Mouse (Mus musculus) liver, embryonic 11.5 days (tissue): Measurements from ENCODE around the gene Gabbr1. TPM values are rescaled to one million over a fixed set of nuclear protein-coding genes. Genes with fewer than 3 reads are reported as not detected.
A peak's percentile ranks its signal among the peaks of the same experiment; 100 is the strongest.

ENCODE experiments used
- ATAC-seq: fragments of 200-750 bp; cut with Nextera tagmentation; replicated peaks from 2 replicates; pipeline ENCODE4 v1.8.0; 2017; ENCODE audit warnings: moderate number of reproducible peaks, mild to moderate bottlenecking, moderate TSS enrichment, moderate library complexity; ENCODE audit not compliant: low FRiP score
- DNase-seq: peaks from one replicate; pipeline ENCODE4 v3.0.0-alpha.2; 2017; ENCODE audit warnings: low spot score
- H3K27ac ChIP-seq: fragments of 300-500 bp; sonication (generic); 2 replicates; pipeline ENCODE4 v1.5.1; 2014; ENCODE audit warnings: mild to moderate bottlenecking, low read depth, low read length, control low read depth
- H3K27me3 ChIP-seq: fragments of 300-500 bp; sonication (generic); replicated peaks from 2 replicates; pipeline ENCODE4 v1.6.1; 2014; ENCODE audit warnings: low read length, mixed read lengths; ENCODE audit not compliant: control insufficient read depth, insufficient read depth
- H3K36me3 ChIP-seq: fragments of 300-500 bp; sonication (generic); 2 replicates; pipeline ENCODE4 v1.6.1; 2014; ENCODE audit warnings: mild to moderate bottlenecking, low read length, moderate library complexity, mixed read lengths; ENCODE audit not compliant: control insufficient read depth, insufficient read depth
- H3K4me1 ChIP-seq: fragments of 300-500 bp; sonication (generic); replicated peaks from 2 replicates; pipeline ENCODE4 v1.6.1; 2014; ENCODE audit warnings: low read length, mixed read lengths; ENCODE audit not compliant: control insufficient read depth, insufficient read depth
- H3K4me2 ChIP-seq: fragments of 300-500 bp; sonication (generic); 2 replicates; pipeline ENCODE4 v1.6.1; 2014; ENCODE audit warnings: mild to moderate bottlenecking, control low read depth, moderate library complexity
- H3K4me3 ChIP-seq: fragments of 300-500 bp; sonication (generic); 2 replicates; pipeline ENCODE4 v1.5.1; 2014; ENCODE audit warnings: low read depth, low read length, control low read depth
- H3K9ac ChIP-seq: fragments of 300-500 bp; sonication (generic); 2 replicates; pipeline ENCODE4 v1.6.1; 2014; ENCODE audit warnings: low read depth, low read length, control low read depth
- H3K9me3 ChIP-seq: fragments of 300-500 bp; sonication (generic); 2 replicates; pipeline ENCODE4 v1.6.1; 2016; ENCODE audit warnings: low read length, inconsistent platforms, mixed read lengths; ENCODE audit not compliant: control insufficient read depth
- WGBS: fragments of 180-500 bp; shearing (Covaris S2); extraction: QIAGEN DNeasy Blood & Tissue Kit; methylation state at CpG from one replicate; pipeline ENCODE4 v1.1.7; 2014; 5-methylcytosine and 5-hydroxymethylcytosine counted together
- polyA plus RNA-seq: library from polyadenylated mRNA; unstranded; fragments of >200 nt; fragmentation: Nextera tagmentation; extraction: Ambion mirVana; gene quantifications from 2 replicates; pipeline ENCODE4 v1.2.1, GENCODE M21; 2014

Gabbr1 gene
- polyA plus RNA-seq, 1 experiment from 2014 or later = 2.9 TPM

DNA sequence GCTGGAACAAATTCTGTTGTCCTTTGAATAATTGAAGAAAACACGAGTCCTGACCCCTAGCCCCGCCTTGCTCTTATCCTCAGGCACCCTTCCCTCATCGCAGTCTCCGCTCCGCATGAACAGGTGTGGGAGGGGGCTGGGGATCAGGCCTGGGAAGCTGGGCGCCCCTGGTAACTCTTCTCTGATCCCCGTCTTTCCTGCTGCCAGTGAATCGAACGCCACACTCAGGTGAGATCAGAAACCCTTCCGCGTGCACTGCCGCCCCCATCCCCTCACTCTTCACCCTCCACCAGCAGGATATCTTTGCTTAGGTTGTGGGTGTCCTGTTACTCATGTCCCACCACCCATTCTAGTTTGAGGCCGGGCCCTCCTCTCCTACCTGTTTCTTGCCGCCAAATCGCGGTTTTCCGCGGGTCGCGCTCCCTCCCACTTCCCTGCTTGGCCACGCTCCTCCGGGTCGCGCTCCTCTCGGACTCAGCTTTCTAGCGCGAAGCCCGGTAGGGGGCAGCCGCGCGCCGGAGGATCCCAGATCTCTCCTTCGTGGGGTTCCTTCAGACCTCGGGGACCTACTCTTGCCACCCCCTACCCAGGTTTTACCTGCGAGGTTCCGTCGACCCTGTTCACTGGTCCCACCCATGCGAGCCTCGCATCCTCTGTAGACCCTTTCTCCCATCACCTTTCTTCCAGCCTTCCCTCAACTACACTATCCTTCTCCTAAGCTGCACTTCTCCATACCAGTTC lies 4.0 kb downstream of the Gabbr1 start:
- ATAC-seq (no peak), DNase-seq (peak; percentile 55)
- Histone ChIP-seq H3K27ac (no peak overlapping the region), H3K4me1 (peaks cover 10% of the 10 kb centered on the region; the same call in 1 of the 2 replicates), H3K4me3 (peak overlapping the region; percentile 51), H3K9me3 (no peaks in the 10 kb centered on the region), H3K36me3 (no peaks in the 10 kb centered on the region), H3K4me2 (peak overlapping the region; percentile 75), H3K27me3 (peaks cover 67% of the 10 kb centered on the region), H3K9ac (no peak overlapping the region)
- WGBS = 4% methylated on average over 39 of the region's 39 CpGs

DNA sequence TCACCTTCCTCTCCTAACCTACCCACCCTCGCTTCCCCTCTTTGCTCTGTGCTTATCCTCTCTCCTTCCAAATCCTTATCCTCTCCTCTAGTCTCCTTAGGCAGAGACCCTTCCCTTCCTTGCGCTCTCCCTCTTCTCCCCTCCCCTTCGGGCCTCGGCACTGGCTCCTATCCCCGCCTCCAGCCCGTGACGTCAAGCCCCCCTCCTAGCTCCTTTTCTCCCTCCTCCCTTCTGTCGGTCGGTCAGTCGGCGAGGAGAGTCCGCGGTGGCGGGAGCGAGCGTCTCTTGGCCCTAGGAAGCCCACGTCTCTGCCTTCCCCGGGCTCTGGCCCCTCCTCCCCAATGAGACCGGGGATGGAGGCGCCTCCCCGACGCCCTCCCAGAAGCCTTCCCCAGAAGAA lies 4.6 kb downstream of the Gabbr1 start:
- no peak overlapping the region for H3K27ac ChIP-seq
- H3K27me3 ChIP-seq = peaks cover 63% of the 10 kb centered on the region
- H3K4me1 ChIP-seq = peaks cover 10% of the 10 kb centered on the region; the same call in 1 of the 2 replicates
- peak overlapping the region; percentile 75 for H3K4me2 ChIP-seq
- H3K36me3 ChIP-seq = no peaks in the 10 kb centered on the region; the same call in 1 of the 2 replicates
- peak overlapping the region; percentile 37 for H3K9ac ChIP-seq
- peak overlapping the region; percentile 51 for H3K4me3 ChIP-seq
- WGBS = 1% methylated on average over 21 of the region's 22 CpGs
- H3K9me3 ChIP-seq = no peaks in the 10 kb centered on the region
- peak; percentile 75 for DNase-seq
- 0 out of 2 replicates have a peak, but pooled peaks have one; percentile 21 for ATAC-seq

DNA sequence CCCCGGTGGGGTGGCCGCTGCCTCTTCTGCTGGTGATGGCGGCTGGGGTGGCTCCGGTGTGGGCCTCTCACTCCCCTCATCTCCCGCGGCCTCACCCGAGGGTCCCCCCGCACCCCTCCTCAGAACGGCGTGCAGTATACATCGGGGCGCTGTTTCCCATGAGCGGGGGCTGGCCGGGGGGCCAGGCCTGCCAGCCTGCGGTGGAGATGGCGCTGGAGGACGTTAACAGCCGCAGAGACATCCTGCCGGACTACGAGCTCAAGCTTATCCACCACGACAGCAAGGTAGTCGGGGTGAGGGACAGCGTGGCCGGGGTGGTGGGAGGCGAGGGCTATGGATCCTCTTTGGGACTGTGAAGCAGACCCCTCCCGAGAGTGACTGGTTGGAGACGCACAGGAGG lies 5.1 kb downstream of the Gabbr1 start:
- H3K9me3 ChIP-seq = no peaks in the 10 kb centered on the region
- peak overlapping the region; percentile 75 for H3K4me2 ChIP-seq
- H3K27ac ChIP-seq = no peak overlapping the region
- H3K9ac ChIP-seq = peak overlapping the region; percentile 37
- H3K27me3 ChIP-seq = peaks cover 58% of the 10 kb centered on the region
- 5% methylated on average over 25 of the region's 27 CpGs for WGBS
- no peaks in the 10 kb centered on the region; the same call in 1 of the 2 replicates for H3K36me3 ChIP-seq
- H3K4me3 ChIP-seq = peak overlapping the region; percentile 51
- peaks cover 10% of the 10 kb centered on the region; the same call in 1 of the 2 replicates for H3K4me1 ChIP-seq
- no peak for DNase-seq
- ATAC-seq = no peak

DNA sequence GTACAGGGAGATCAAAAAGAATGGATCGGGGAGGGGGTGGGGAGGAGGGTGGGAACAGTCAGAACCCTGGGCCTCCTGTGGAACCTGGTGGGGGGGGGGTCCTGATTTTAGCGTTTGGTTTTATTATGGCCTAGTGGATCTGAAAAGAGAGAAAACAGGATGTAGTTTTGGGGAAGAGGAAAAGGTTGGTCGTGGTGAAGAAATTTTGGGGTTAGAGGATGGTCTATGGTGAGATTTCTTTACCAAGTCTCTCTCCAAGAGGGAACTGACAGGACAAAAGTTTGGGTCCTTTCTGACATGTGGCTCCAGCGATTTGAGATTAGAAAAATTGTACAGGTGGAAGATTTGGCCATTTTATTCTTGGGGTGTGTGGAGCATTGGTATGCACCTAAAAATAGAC lies 6.0 kb downstream of the Gabbr1 start:
- Histone ChIP-seq H3K9ac (no peak overlapping the region), H3K9me3 (no peaks in the 10 kb centered on the region), H3K4me1 (peaks cover 7% of the 10 kb centered on the region; the same call in 1 of the 2 replicates), H3K4me3 (no peak overlapping the region), H3K27me3 (peaks cover 49% of the 10 kb centered on the region), H3K27ac (no peak overlapping the region), H3K4me2 (no peak overlapping the region), H3K36me3 (no peaks in the 10 kb centered on the region; the same call in 1 of the 2 replicates)
- ATAC-seq (no peak), DNase-seq (no peak)
- WGBS = 50% methylated on average over 4 of the region's 4 CpGs

DNA sequence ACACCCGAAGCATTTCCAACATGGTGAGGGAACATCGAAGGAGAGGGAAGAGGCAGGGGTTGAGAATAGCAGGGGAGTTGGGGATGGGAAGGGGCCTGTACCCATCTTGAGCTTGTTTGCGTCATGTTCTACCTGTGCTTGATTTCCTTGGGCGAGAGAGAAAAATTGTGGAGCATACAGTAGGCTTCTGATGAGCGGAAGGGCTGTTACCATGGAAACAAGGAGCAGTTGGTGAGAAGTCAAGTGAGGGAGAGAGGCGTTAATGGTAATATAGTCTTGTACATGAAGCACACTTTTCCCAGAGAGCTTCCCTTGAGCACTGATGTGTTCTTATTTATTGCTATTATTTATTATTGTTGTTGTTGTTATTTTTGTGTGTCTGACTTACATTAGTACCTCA lies 11.2 kb downstream of the Gabbr1 start:
- no peaks in the 10 kb centered on the region; the same call in 1 of the 2 replicates for H3K36me3 ChIP-seq
- H3K4me1 ChIP-seq = no peaks in the 10 kb centered on the region
- no peaks in the 10 kb centered on the region for H3K9me3 ChIP-seq
- H3K9ac ChIP-seq = no peak overlapping the region
- no peak for DNase-seq
- WGBS = 88% methylated on average over 6 of the region's 6 CpGs
- H3K27me3 ChIP-seq = peaks cover under 1% of the 10 kb centered on the region; the same call in 1 of the 2 replicates
- ATAC-seq = no peak
- no peak overlapping the region for H3K4me3 ChIP-seq
- no peak overlapping the region for H3K27ac ChIP-seq
- no peak overlapping the region for H3K4me2 ChIP-seq

DNA sequence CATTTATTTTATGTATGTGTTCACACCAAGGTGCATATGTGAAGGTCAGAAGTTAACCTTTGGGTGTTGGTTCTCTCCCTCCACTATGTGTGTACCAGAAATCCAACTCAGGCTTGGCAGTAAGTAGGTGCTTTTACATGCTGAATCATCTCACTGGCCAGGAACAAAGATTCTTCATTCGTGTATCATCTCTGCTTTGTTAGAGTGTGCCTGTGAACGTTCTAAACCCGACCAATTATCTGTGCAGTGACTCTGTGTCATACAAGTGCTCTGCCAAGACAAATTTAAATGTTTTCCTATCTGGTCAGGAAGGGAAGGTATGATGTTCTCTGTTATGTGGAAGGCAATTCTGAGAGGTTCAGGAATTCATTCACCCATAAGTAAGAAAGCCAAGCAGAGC lies 15.7 kb downstream of the Gabbr1 start:
- H3K9ac ChIP-seq = no peak overlapping the region
- H3K27ac ChIP-seq = no peak overlapping the region
- no peaks in the 10 kb centered on the region for H3K4me1 ChIP-seq
- H3K27me3 ChIP-seq = no peaks in the 10 kb centered on the region
- DNase-seq = no peak
- H3K4me2 ChIP-seq = no peak overlapping the region
- no peak for ATAC-seq
- H3K9me3 ChIP-seq = no peaks in the 10 kb centered on the region
- H3K4me3 ChIP-seq = no peak overlapping the region
- no peaks in the 10 kb centered on the region; the same call in 1 of the 2 replicates for H3K36me3 ChIP-seq
- WGBS = 78% methylated on average over 3 of the region's 3 CpGs

DNA sequence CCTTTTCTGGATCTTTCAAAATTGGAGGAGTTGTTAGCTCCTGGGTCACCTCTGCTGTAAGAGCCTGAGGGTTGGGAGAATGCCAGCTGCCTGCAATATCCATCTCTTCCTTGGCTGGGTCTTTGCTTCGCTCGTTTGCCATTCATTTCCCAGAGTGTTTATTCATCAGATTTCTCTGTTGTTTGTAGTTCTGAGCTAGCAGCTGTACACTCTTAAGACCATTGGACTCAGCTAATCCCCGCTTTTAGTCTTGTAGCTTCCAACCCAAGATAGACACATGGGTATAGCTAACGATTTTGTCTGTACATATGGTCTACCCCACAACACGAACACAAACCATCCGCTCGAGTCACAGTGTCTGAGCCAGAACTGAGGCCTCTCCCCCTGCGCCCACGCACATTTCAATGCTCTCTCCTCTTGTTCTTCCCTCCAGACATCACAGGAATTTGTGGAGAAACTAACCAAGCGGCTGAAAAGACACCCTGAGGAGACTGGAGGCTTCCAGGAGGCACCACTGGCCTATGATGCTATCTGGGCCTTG lies 16.4 kb downstream of the Gabbr1 start:
- ATAC-seq (no peak), DNase-seq (no peak)
- Histone ChIP-seq H3K27ac (no peak overlapping the region), H3K4me3 (no peak overlapping the region), H3K4me1 (no peaks in the 10 kb centered on the region), H3K27me3 (no peaks in the 10 kb centered on the region), H3K36me3 (no peaks in the 10 kb centered on the region), H3K9ac (no peak overlapping the region), H3K9me3 (no peaks in the 10 kb centered on the region), H3K4me2 (no peak overlapping the region)
- 87% methylated on average over 10 of the region's 10 CpGs for WGBS

DNA sequence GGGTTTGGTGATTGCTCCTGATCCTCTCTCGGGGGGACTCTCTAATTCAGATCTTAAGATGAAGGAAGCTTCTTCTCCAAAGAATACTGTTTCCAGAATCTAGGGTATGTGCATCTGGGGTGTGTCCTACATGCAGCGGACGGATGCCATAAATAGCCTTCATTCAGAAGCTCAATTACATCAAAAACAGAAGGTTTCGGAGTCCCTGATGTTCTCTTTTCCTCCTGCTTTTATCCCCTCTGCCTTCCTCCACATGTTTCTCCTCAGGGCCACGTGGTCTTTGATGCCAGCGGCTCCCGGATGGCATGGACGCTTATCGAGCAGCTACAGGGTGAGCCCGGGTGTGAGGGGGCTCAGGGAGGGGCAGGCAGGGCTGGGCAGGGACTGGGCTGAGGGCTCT lies 17.3 kb downstream of the Gabbr1 start:
- 76% methylated on average over 10 of the region's 10 CpGs for WGBS
- DNase-seq (no peak), ATAC-seq (no peak)
- Histone ChIP-seq H3K4me2 (no peak overlapping the region), H3K9ac (no peak overlapping the region), H3K4me3 (no peak overlapping the region), H3K27me3 (no peaks in the 10 kb centered on the region), H3K36me3 (no peaks in the 10 kb centered on the region), H3K4me1 (no peaks in the 10 kb centered on the region), H3K27ac (no peak overlapping the region), H3K9me3 (no peaks in the 10 kb centered on the region)
